Mouse (Mus musculus): ENCODE results near the gene Il18bp. TPM values are rescaled to one million over a fixed set of nuclear protein-coding genes. Genes with fewer than 3 reads are reported as not detected.
A peak's percentile ranks its signal among the peaks of the same experiment; 100 is the strongest.

Il18bp gene
- polyA plus RNA-seq, 1 experiment = 49.6 TPM

DNA sequence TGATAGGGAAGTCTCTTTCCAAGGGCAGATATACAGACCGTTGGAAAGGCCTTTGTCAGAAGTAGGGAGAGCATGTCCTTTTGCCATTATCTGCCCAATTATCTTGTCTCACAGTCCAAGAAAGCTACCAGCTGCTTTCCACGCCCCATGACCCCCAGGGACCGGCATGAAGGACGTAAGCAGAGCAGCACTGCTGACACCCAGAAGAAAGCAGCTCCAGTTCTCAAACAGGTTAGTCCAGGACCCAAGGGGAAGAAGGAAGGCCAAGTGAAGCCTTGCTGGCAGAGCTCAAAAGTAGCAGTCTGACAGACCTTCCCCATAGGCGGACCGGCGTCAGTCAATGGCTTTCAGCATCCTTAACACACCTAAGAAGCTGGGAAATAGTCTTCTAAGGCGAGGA lies 5.1 kb downstream of the Il18bp start:
- DNase-seq (ENCODE audit: low read depth, low spot score) = no peak

DNA sequence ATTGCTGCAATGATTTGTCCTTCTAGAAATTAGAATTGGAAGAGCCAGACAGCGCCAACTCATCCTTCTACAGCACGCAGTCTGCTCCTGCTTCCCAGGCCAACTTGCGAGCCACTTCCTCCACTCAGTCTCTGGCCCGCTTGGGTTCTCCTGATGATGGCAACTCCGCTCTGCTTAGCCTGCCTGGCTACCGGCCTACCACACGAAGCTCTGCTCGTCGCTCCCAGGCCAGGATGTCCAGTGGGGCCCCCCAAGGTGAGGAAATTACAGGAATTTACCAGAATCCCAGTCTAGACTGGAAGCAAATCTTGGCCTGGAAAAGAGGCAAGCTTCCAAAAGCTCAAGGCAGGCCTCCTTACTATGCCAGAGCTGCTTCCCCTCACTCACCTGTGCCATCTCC lies 6.6 kb downstream of the Il18bp start:
- no peak for DNase-seq (ENCODE audit: low read depth, low spot score)
- 89% methylated on average over 9 of the region's 9 CpGs for WGBS

More for the DNA sequence above, 5.1 kb downstream of the Il18bp start:
- WGBS = 88% methylated on average over 8 of the region's 8 CpGs

DNA sequence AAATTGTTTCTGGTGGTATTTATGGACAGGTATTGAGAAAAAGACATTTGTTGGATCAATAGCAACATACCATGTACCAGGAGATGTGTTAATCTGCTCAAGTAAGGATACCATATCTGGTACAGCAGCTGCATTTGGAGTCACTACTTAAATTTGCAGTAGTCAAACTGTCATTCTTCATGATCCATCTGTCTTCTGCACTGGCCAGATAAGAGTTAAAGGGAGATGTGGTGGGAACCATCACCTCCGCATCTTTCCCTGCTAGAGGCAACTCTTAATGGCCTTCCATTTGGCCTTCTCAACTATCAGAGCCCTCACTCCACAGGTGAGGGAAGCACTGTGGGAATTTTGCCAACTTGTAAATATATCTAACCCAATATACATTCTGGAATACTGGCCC lies 12.0 kb downstream of the Il18bp start:
- no peak for DNase-seq (ENCODE audit: low read depth, low spot score)
- 91% methylated on average over 1 of the region's 1 CpGs for WGBS

DNA sequence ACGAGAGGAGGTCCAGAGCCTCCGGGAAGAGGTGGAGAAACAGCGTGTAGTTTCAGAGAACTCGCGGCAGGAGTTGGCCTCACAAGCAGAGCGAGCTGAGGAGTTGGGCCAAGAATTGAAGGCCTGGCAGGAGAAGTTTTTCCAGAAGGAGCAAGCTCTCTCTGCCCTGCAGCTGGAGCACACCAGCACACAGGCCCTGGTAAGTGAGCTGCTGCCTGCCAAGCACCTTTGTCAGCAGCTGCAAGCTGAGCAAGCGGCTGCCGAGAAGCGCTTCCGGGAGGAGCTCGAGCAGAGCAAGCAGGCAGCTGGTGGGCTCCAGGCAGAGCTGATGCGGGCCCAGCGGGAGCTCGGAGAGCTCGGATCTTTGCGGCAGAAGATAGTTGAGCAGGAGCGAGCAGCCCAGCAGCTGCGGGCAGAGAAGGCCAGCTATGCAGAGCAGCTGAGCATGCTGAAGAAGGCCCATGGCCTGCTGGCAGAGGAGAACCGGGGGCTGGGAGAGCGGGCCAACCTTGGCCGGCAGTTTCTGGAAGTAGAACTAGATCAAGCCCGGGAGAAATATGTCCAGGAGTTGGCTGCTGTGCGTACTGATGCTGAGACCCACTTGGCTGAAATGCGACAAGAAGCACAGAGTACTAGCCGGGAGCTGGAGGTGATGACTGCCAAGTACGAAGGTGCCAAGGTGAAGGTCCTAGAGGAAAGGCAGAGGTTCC lies 17.4 kb downstream of the Il18bp start:
- DNase-seq (ENCODE audit: low read depth, low spot score) = no peak
- WGBS = 74% methylated on average over 26 of the region's 26 CpGs

GRCm38 (mm10) chr7:102000296-102000695 lies 18.2 kb downstream of the Il18bp start:
- no peak for DNase-seq (ENCODE audit: low read depth, low spot score)
- 83% methylated on average over 8 of the region's 8 CpGs for WGBS

- no peak for DNase-seq (ENCODE audit: low read depth, low spot score)
- WGBS = 88% methylated on average over 15 of the region's 15 CpGs
Observed at GRCm38 (mm10) chr7:101999461-102000151, 18.9 kb downstream of the Il18bp start.

DNA sequence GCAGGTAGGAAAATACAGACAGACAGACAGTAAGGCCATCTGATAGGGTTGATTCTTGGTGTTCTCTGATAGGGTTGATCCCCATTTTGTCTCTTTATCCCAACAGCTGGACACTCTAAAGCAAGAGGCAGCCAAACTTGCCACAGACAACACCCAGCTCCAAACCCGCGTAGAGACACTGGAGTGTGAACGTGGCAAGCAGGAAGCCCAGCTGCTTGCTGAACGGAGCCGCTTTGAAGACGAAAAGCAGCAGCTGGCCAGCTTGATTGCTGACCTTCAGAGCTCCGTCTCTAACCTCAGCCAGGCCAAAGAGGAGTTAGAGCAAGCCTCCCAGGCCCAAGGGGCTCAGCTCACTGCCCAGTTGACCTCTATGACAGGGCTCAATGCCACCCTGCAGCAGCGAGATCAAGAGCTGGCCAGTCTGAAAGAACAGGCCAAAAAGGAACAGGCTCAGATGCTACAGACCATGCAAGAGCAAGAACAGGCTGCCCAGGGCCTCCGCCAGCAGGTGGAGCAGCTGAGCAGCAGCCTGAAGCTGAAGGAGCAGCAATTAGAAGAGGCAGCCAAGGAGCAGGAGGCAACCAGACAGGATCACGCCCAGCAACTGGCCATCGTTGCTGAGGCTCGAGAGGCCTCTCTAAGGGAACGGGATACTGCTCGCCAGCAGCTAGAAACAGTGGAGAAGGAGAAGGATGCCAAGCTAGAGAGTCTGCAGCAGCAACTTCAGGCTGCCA lies 20.1 kb downstream of the Il18bp start:
- peak; percentile 40 for DNase-seq (ENCODE audit: low read depth, low spot score)
- 42% methylated on average over 14 of the region's 14 CpGs for WGBS

DNA sequence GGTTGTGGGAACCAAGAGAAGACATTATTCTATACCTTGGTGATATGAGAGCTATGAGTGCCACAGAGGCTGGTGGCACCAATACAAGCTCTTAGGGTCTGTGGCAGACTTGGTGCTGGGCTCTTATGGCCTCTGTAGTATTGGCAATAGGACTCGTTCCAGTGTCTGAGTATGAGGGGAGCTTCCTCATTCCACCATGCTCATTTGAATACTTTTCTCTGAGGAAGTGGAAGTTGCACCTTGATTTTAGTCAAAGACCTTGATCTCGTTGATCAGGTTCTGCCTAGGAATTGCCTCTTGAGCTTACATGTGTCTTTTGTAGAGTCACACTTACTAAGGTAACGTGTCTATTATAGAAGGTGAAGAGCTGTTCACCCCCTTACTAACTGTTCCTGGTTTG lies 24.2 kb downstream of the Il18bp start:
- DNase-seq (ENCODE audit: low read depth, low spot score) = no peak

GRCm38 (mm10) chr7:101985081-101985480 lies 33.4 kb downstream of the Il18bp start:
- 68% methylated on average over 3 of the region's 3 CpGs for WGBS

More for the DNA sequence above, 24.2 kb downstream of the Il18bp start:
- WGBS = 70% methylated on average over 3 of the region's 3 CpGs

GRCm38 (mm10) chr7:101982735-101983134 lies 35.8 kb downstream of the Il18bp start:
- DNase-seq (ENCODE audit: low read depth, low spot score) = no peak
- 39% methylated on average over 1 of the region's 1 CpGs for WGBS

More at GRCm38 (mm10) chr7:101985081-101985480, 33.4 kb downstream of the Il18bp start:
- DNase-seq (ENCODE audit: low read depth, low spot score) = no peak

DNA sequence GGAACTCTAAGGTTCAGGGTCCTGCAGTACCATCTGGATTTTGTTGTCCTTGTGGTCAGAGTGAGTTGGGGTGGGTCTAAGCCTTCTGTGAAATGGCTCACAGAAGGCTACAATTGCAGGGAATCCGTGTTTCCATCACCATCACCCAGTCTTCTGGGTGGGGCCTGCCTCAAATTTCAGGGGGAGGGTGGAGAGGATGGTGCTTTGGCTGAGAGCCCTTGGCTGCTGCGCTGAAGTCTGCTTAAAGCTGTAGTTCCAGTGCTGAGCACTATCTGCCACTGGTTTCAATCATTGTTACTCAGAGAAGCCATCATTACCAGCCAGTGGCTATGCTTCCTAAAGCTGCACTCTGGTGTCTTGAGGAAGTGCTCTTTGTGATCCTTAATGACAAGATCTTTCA lies 44.0 kb downstream of the Il18bp start:
- no peak for DNase-seq (ENCODE audit: low read depth, low spot score)

GRCm38 (mm10) chr7:101973730-101974129 lies 44.8 kb downstream of the Il18bp start:
- 59% methylated on average over 3 of the region's 3 CpGs for WGBS
- no peak for DNase-seq (ENCODE audit: low read depth, low spot score)

More for the DNA sequence above, 44.0 kb downstream of the Il18bp start:
- 9% methylated on average over 2 of the region's 2 CpGs for WGBS

DNA sequence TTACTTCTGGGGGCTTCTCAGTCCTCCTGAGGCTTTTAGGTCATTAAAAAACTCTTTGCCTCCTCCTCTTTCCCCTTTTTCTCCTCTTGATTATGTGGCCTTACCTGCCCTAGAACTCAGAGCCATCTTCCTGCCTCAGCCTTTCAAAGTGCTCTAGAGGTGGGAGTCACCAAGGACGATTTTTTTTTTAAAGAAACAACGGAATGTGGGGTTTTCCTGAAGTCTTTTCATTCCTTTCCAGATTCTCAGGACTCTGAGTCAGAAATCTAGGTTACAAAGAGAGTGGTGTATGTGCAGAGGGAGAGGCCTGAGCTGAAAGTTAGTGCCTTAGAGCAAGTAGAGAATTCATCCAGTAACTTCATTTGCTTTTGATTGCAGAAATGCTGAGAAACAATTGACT lies 46.8 kb downstream of the Il18bp start:
- no peak for DNase-seq (ENCODE audit: low read depth, low spot score)
- 12% methylated on average over 2 of the region's 2 CpGs for WGBS

DNA sequence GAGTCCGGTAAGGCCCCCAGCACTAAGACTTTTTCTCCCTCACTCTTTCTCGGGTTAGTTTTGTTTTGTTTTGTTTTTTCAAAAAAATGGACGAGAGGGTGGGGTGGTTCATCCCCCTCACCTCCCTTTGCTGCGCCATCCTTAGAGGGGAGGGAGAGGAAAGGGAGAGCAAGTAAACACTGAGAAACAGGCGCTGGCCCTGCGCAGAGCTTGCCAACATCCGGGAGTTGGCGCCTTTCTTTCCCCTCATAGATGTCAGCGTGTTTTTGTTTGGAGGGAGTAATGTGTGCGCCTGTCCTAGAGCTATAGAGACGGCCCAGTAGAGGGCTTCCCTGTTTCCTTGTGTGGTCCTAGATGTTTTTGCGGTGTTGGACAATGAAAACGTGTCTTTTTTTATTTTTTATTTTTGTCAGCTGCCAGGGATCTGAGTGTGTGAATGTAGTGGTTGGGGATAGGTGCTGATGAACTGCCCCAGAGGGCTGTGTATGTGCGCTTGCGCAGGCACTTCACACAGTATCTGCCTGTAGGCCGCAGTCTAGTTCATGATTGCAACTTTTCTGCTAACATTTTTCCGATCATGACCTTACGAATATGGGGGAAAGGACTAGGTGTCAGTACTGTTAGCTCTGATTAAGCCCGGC lies 47.5 kb downstream of the Il18bp start:
- under 1% methylated on average over 19 of the region's 19 CpGs for WGBS
- no peak for DNase-seq (ENCODE audit: low read depth, low spot score)

DNA sequence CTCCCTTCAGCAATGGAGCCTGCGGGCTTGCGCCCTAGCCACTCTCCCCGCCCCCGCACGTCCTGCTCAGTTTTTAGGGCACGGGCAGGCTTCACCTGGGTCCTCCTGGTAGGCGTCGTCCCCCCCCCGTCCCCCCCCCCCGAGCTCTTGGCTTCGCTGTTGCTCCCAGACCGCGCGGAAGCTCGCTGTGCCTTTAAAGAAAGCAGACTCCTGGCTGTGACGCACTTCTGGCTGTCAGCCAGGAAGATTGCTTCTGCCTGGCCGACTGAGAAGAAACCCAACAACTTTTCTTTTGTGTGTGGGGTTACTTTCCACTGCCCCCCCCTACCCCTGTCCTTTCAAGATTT lies 48.1 kb downstream of the Il18bp start:
- WGBS = 1% methylated on average over 17 of the region's 17 CpGs
- peak; percentile 94 for DNase-seq (ENCODE audit: low read depth, low spot score)

- 0% methylated on average over 49 of the region's 53 CpGs for WGBS
- DNase-seq (ENCODE audit: low read depth, low spot score) = no peak
Observed at GRCm38 (mm10) chr7:101969694-101970428, 48.6 kb downstream of the Il18bp start.

DNA sequence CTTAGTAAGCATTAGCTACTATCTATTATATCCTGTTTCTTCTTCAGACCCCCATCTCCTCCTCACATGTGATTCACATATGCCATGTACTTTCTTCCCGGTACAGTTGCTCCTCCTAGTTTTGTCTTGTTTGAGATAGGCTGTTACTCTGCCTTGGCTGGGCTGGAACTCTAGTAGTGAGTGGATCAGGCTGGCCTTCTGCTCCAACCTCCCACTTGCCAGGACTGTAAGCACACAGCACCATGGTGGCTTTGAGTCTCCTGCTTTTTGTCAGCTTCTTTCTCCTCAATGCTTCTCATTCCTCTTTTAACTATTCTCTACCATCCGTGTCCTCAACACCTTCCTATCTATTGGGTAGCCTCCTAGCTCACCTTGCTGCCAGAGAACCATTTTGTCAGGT lies 49.7 kb downstream of the Il18bp start:
- WGBS = 50% methylated on average over 2 of the region's 2 CpGs
- DNase-seq (ENCODE audit: low read depth, low spot score) = no peak

- no peak for DNase-seq (ENCODE audit: low read depth, low spot score)
- 95% methylated on average over 1 of the region's 1 CpGs for WGBS
Observed at GRCm38 (mm10) chr7:101967256-101967655, 51.2 kb downstream of the Il18bp start.

DNA sequence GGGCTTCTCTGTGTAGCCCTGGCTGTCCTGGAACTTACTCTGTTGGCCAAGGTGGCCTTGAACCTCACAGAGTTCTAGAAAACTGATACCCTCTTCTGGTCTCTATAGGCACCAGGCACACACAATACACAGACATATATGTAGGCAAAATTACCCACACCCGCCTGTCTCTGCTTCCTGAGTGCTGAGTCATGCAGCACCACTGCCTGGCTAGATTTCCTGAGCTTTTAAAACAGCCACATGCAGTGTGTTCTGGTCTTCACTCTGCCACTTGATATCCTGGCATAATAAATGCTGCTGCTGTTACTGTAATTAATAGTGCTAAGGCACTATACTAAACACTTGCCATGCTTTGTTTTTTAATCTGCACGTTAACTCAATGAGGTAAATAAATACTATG lies 52.9 kb downstream of the Il18bp start:
- WGBS = 39% methylated on average over 2 of the region's 2 CpGs
- DNase-seq (ENCODE audit: low read depth, low spot score) = no peak
